Mouse (Mus musculus) fat pad, adult 2 months (tissue): ENCODE measurements at regions not wholly inside any gene's neighbourhood (a gene's known extent, or its start where the extent isn't known, plus 50 kb on each side); places are given as distances from the start of the nearest gene placed in this dataset.
"Not testable (repeated sequence)": the region's sequence is repeated elsewhere in the genome, so short reads cannot be mapped to it uniquely, and the experiment has no call there.

Experiments used
- DNase-seq: peaks from one replicate; pipeline ENCODE4 v3.0.0-alpha.2; 2011; ENCODE audit warnings: low read depth, low spot score; ENCODE audit errors: extremely low read depth

- DNase-seq = not testable (repeated sequence)
These were observed 112.1 kb upstream of the Sipa1l1 start for GRCm38 (mm10) chr12:82056782-82057611.

- DNase-seq = no peak
These were observed 104.1 kb upstream of the Sipa1l1 start for GRCm38 (mm10) chr12:82064986-82065385.

- no peak for DNase-seq
These were observed 102.3 kb upstream of the Sipa1l1 start for GRCm38 (mm10) chr12:82066860-82067259.

GRCm38 (mm10) chr12:82069621-82070020 lies 99.5 kb upstream of the Sipa1l1 start:
- DNase-seq = no peak

- DNase-seq = no peak
These were observed 96.2 kb upstream of the Sipa1l1 start for GRCm38 (mm10) chr12:82072810-82073465.

- DNase-seq = no peak
These were observed 93.5 kb upstream of the Sipa1l1 start for GRCm38 (mm10) chr12:82075479-82076221.

- no peak for DNase-seq
These were observed 92.4 kb upstream of the Sipa1l1 start for GRCm38 (mm10) chr12:82076766-82077165.

- DNase-seq = no peak
These were observed 91.2 kb upstream of the Sipa1l1 start for GRCm38 (mm10) chr12:82077945-82078344.

GRCm38 (mm10) chr12:82078740-82079139 lies 90.4 kb upstream of the Sipa1l1 start:
- peak; percentile 50 for DNase-seq

- DNase-seq = no peak
These were observed 88.8 kb upstream of the Sipa1l1 start for GRCm38 (mm10) chr12:82080196-82080880.

GRCm38 (mm10) chr12:82082596-82082995 lies 86.5 kb upstream of the Sipa1l1 start:
- not testable (repeated sequence) for DNase-seq

- DNase-seq = peak; percentile 82
These were observed 83.2 kb upstream of the Sipa1l1 start for GRCm38 (mm10) chr12:82085771-82086400.

GRCm38 (mm10) chr12:82086441-82086840 lies 82.7 kb upstream of the Sipa1l1 start:
- DNase-seq = no peak

GRCm38 (mm10) chr12:82089288-82089687 lies 79.8 kb upstream of the Sipa1l1 start:
- no peak for DNase-seq

GRCm38 (mm10) chr12:82093317-82093716 lies 75.8 kb upstream of the Sipa1l1 start:
- DNase-seq = no peak

- no peak for DNase-seq
These were observed 73.7 kb upstream of the Sipa1l1 start for GRCm38 (mm10) chr12:82095396-82095795.

GRCm38 (mm10) chr12:82097126-82097525 lies 72.0 kb upstream of the Sipa1l1 start:
- DNase-seq = peak; percentile 54

- no peak for DNase-seq
These were observed 71.5 kb upstream of the Sipa1l1 start for GRCm38 (mm10) chr12:82097620-82098019.

GRCm38 (mm10) chr12:82104211-82104610 lies 64.9 kb upstream of the Sipa1l1 start:
- no peak for DNase-seq

GRCm38 (mm10) chr12:82105184-82106031 lies 63.7 kb upstream of the Sipa1l1 start:
- DNase-seq = no peak
